Mouse (Mus musculus): ENCODE measurements around the gene Slc8a2. TPM values are rescaled to one million over a fixed set of nuclear protein-coding genes. Genes with fewer than 3 reads are reported as not detected.

Gene Slc8a2
- total and polyA plus RNA-seq, 2 experiments from 2014 or later = 0.05 to 0.57 TPM

DNA sequence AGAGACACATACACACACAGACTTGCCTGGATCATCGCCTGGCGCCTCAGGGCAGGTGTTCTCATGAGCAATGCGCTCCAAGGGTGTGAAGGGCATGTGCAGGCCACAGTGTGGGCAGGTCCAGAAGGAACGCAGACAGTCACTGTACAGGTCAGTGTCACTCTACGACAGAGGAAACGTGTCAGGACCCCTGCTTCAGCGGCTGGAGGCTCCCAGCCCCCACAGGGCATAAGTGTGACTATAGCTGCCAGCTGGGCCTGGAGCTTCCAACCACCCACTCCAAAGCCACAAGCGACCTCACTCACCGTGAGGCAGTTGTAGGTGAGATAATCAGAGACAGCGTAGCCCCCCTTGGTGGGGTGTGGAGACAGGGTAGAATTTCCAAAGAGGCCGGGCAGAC, 68.9 kb downstream of the Slc8a2 start:
- TF ChIP-seq EP300 (IDR thresholded peaks at IDR 0.05; ENCODE audit: low read depth) (no peak), CTCF (IDR thresholded peaks at IDR 0.05; ENCODE audit: low read depth) (no peak)
- Histone ChIP-seq H3K4me1 (ENCODE audit: control insufficient read depth, insufficient read depth) (no peaks in the 10 kb centered on the region), H3K36me3 (replicated peaks; ENCODE audit: control insufficient read depth, insufficient read depth, low read length) (peaks cover 44% of the 10 kb centered on the region), H3K9ac (replicated peaks; ENCODE audit: low read depth, low read length) (no peak overlapping the region), H3K4me2 (ENCODE audit: low read depth, low read length) (no peak overlapping the region), H3K9me3 (replicated peaks; ENCODE audit: control insufficient read depth, low read length) (no peaks in the 10 kb centered on the region), H3K27me3 (ENCODE audit: control insufficient read depth, insufficient read depth, low read length) (no peaks in the 10 kb centered on the region), H3K27ac (ENCODE audit: low read depth) (no peak overlapping the region), H3K4me3 (ENCODE audit: low read depth, low read length) (no peak overlapping the region)
- WGBS = 76% methylated on average over 11 of the region's 11 CpGs
- no peak for DNase-seq (ENCODE audit: low spot score)
- no peak for ATAC-seq (ENCODE audit: insufficient read depth, low read depth)

GRCm38 (mm10) chr7:16201136-16201535, 71.5 kb downstream of the Slc8a2 start:
- no peaks in the 10 kb centered on the region for H3K9me3 ChIP-seq (replicated peaks; ENCODE audit: control insufficient read depth, low read length)
- no peak overlapping the region for H3K4me2 ChIP-seq (ENCODE audit: low read depth, low read length)
- H3K36me3 ChIP-seq (replicated peaks; ENCODE audit: control insufficient read depth, insufficient read depth, low read length) = peaks cover 56% of the 10 kb centered on the region
- H3K9ac ChIP-seq (replicated peaks; ENCODE audit: low read depth, low read length) = no peak overlapping the region
- 74% methylated on average over 6 of the region's 6 CpGs for WGBS
- no peak overlapping the region for H3K27ac ChIP-seq (ENCODE audit: low read depth)
- DNase-seq (ENCODE audit: low spot score) (no peak), ATAC-seq (ENCODE audit: insufficient read depth, low read depth) (no peak)
- H3K27me3 ChIP-seq (ENCODE audit: control insufficient read depth, insufficient read depth, low read length) = no peaks in the 10 kb centered on the region
- no peak for TF ChIP-seq EP300 (IDR thresholded peaks at IDR 0.05; ENCODE audit: low read depth)
- no peak for TF ChIP-seq CTCF (IDR thresholded peaks at IDR 0.05; ENCODE audit: low read depth)
- no peak overlapping the region for H3K4me3 ChIP-seq (ENCODE audit: low read depth, low read length)
- no peaks in the 10 kb centered on the region for H3K4me1 ChIP-seq (ENCODE audit: control insufficient read depth, insufficient read depth)

DNA sequence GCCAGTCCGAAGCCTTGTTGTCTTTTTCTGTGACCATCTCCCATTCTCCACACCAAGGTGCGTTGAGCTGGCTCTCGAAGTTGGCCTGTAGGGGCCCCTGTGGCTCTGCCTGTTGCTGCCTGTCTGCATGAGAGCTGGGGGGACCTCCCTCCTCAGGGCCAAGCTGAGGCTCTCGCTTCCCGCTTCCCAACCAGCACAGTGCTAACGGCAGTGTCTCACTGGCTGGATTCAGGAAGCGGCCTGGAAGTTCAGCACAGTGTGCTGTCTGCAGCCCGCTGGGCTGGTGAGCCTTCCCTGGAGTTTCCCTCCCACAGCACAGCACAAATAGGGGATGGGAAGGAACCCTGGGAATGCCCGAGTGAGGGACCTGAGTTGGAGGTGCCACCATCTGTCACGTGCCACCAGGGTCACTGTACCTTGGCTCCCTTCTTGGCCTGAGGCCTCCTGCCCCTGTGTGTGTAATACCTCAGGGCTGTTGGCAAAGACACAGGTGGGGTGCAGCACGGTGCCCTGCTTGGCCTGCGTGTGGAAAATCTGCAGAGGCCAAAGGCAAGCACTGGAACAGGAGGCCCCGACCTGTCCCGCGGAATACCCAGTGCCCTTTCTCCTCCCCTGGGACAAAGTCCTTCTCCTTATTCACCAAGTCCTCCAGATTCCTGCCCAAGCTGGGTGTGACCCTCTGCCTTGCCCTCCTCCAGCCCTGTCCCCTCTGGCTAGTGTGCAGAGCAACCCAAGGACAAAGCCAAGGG, 73.3 kb downstream of the Slc8a2 start:
- ATAC-seq (ENCODE audit: insufficient read depth, low read depth) = no peak
- no peaks in the 10 kb centered on the region for H3K9me3 ChIP-seq (replicated peaks; ENCODE audit: control insufficient read depth, low read length)
- WGBS = 81% methylated on average over 15 of the region's 15 CpGs
- no peaks in the 10 kb centered on the region for H3K4me1 ChIP-seq (ENCODE audit: control insufficient read depth, insufficient read depth)
- DNase-seq (ENCODE audit: low spot score) = no peak
- no peaks in the 10 kb centered on the region for H3K27me3 ChIP-seq (ENCODE audit: control insufficient read depth, insufficient read depth, low read length)
- TF ChIP-seq EP300 (IDR thresholded peaks at IDR 0.05; ENCODE audit: low read depth) = no peak
- no peak for TF ChIP-seq CTCF (IDR thresholded peaks at IDR 0.05; ENCODE audit: low read depth)
- H3K4me3 ChIP-seq (ENCODE audit: low read depth, low read length) = no peak overlapping the region
- no peak overlapping the region for H3K4me2 ChIP-seq (ENCODE audit: low read depth, low read length)
- H3K36me3 ChIP-seq (replicated peaks; ENCODE audit: control insufficient read depth, insufficient read depth, low read length) = peaks cover 56% of the 10 kb centered on the region
- no peak overlapping the region for H3K9ac ChIP-seq (replicated peaks; ENCODE audit: low read depth, low read length)
- no peak overlapping the region for H3K27ac ChIP-seq (ENCODE audit: low read depth)

DNA sequence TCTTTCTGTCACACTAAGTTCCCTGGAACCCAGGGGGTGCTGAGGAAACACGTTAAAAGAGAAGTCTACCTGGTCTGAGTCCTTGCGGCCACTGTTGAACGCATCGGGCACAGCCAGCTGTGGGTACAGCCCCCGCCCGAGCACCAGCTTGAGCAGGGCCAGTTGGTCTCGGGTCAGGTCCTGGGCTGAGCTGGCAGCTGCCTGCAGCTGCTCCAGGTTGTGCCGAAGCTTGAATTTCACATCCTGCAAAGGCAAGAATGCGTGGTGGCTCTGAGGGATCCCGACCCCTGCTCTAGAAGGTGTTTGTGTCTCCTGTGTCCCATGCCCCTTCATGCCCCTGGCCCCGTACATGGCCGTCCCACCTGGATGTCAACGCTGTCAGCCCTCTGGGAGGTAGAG, 73.9 kb downstream of the Slc8a2 start:
- Histone ChIP-seq H3K9me3 (replicated peaks; ENCODE audit: control insufficient read depth, low read length) (no peaks in the 10 kb centered on the region), H3K9ac (replicated peaks; ENCODE audit: low read depth, low read length) (no peak overlapping the region), H3K4me1 (ENCODE audit: control insufficient read depth, insufficient read depth) (no peaks in the 10 kb centered on the region), H3K27me3 (ENCODE audit: control insufficient read depth, insufficient read depth, low read length) (no peaks in the 10 kb centered on the region), H3K27ac (ENCODE audit: low read depth) (no peak overlapping the region), H3K4me3 (ENCODE audit: low read depth, low read length) (no peak overlapping the region), H3K36me3 (replicated peaks; ENCODE audit: control insufficient read depth, insufficient read depth, low read length) (peaks cover 50% of the 10 kb centered on the region), H3K4me2 (ENCODE audit: low read depth, low read length) (no peak overlapping the region)
- 91% methylated on average over 13 of the region's 13 CpGs for WGBS
- ATAC-seq (ENCODE audit: insufficient read depth, low read depth) (no peak), DNase-seq (ENCODE audit: low spot score) (no peak)
- TF ChIP-seq CTCF (IDR thresholded peaks at IDR 0.05; ENCODE audit: low read depth) = no peak
- no peak for TF ChIP-seq EP300 (IDR thresholded peaks at IDR 0.05; ENCODE audit: low read depth)

DNA sequence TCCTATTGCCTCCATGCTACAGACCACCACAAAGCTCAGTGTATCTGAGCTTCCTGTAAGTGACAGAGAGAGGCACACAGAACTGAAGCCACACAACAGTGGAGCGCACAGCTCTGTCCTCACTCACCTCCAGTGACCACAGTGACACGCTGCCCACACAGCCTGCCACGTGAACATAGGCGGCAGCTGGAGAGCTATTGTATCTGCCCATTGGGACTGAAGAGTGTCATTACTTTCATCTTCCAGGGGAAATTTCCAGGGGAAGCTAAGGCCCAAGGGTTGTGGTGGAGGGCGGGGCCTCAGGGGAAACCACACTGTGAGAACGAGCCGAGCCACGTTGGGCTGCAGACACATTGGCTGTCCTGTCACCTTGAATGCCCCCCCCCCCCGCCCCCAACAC, 75.2 kb downstream of the Slc8a2 start:
- H3K4me3 ChIP-seq (ENCODE audit: low read depth, low read length) = no peak overlapping the region
- H3K27me3 ChIP-seq (ENCODE audit: control insufficient read depth, insufficient read depth, low read length) = no peaks in the 10 kb centered on the region
- H3K9me3 ChIP-seq (replicated peaks; ENCODE audit: control insufficient read depth, low read length) = no peaks in the 10 kb centered on the region
- no peak overlapping the region for H3K4me2 ChIP-seq (ENCODE audit: low read depth, low read length)
- no peak overlapping the region for H3K27ac ChIP-seq (ENCODE audit: low read depth)
- ATAC-seq (ENCODE audit: insufficient read depth, low read depth) = no peak
- 73% methylated on average over 9 of the region's 9 CpGs for WGBS
- no peaks in the 10 kb centered on the region for H3K4me1 ChIP-seq (ENCODE audit: control insufficient read depth, insufficient read depth)
- H3K9ac ChIP-seq (replicated peaks; ENCODE audit: low read depth, low read length) = no peak overlapping the region
- no peak for TF ChIP-seq EP300 (IDR thresholded peaks at IDR 0.05; ENCODE audit: low read depth)
- DNase-seq (ENCODE audit: low spot score) = no peak
- peaks cover 56% of the 10 kb centered on the region for H3K36me3 ChIP-seq (replicated peaks; ENCODE audit: control insufficient read depth, insufficient read depth, low read length)

- Histone ChIP-seq H3K9me3 (replicated peaks; ENCODE audit: control insufficient read depth, low read length) (no peaks in the 10 kb centered on the region), H3K9ac (replicated peaks; ENCODE audit: low read depth, low read length) (no peak overlapping the region), H3K4me3 (ENCODE audit: low read depth, low read length) (no peak overlapping the region), H3K4me2 (ENCODE audit: low read depth, low read length) (no peak overlapping the region), H3K27me3 (ENCODE audit: control insufficient read depth, insufficient read depth, low read length) (no peaks in the 10 kb centered on the region), H3K4me1 (ENCODE audit: control insufficient read depth, insufficient read depth) (no peaks in the 10 kb centered on the region), H3K36me3 (replicated peaks; ENCODE audit: control insufficient read depth, insufficient read depth, low read length) (peaks cover 62% of the 10 kb centered on the region), H3K27ac (ENCODE audit: low read depth) (peak overlapping the region; percentile 38; the same call in 1 of the 2 replicates)
- 82% methylated on average over 7 of the region's 7 CpGs for WGBS
- TF ChIP-seq CTCF (IDR thresholded peaks at IDR 0.05; ENCODE audit: low read depth) (no peak), EP300 (IDR thresholded peaks at IDR 0.05; ENCODE audit: low read depth) (no peak)
- no peak for DNase-seq (ENCODE audit: low spot score)
- ATAC-seq (ENCODE audit: insufficient read depth, low read depth) = no peak
These were observed 77.5 kb downstream of the Slc8a2 start for GRCm38 (mm10) chr7:16207076-16207475.
